Mouse (Mus musculus) C2C12 (cell line): ENCODE measurements around the gene Gm45337. TPM values are rescaled to one million over a fixed set of nuclear protein-coding genes. Genes with fewer than 3 reads are reported as not detected.

Source experiments
- H3K27me3 ChIP-seq: one replicate; pipeline ENCODE4 v1.6.1; 2011; ENCODE audit not compliant: control insufficient read depth, insufficient read depth, insufficient read length
- H3K36me3 ChIP-seq: one replicate; pipeline ENCODE4 v1.6.1; 2011; ENCODE audit not compliant: control insufficient read depth, insufficient read depth
- H3K4me3 ChIP-seq: one replicate; pipeline ENCODE4 v1.5.1; 2011; ENCODE audit warnings: mild to moderate bottlenecking, control low read depth; ENCODE audit not compliant: poor library complexity, insufficient read depth, severe bottlenecking
- H3K79me2 ChIP-seq: one replicate; pipeline ENCODE4 v1.6.1; 2011; ENCODE audit not compliant: control insufficient read depth, insufficient read depth
- H3K79me3 ChIP-seq: one replicate; pipeline ENCODE4 v1.6.1; 2011; ENCODE audit warnings: low read depth, control low read depth
- H3ac ChIP-seq: one replicate; pipeline ENCODE3; 2011; ENCODE audit warnings: low read depth; ENCODE audit not compliant: control insufficient read depth, insufficient read length
- CEBPB ChIP-seq: IDR thresholded peaks from one replicate; pipeline ENCODE4 v1.6.1; 2011; ENCODE audit warnings: low read depth, mild to moderate bottlenecking, control low read depth, moderate library complexity
- CTCF ChIP-seq: IDR thresholded peaks from one replicate; pipeline ENCODE4 v1.5.1; 2011; ENCODE audit not compliant: control insufficient read depth, insufficient read depth, insufficient read length
- FOSL1 ChIP-seq: IDR thresholded peaks from one replicate; pipeline ENCODE4 v1.8.0; 2011; ENCODE audit warnings: mild to moderate bottlenecking, low read length; ENCODE audit not compliant: poor library complexity, insufficient read depth, severe bottlenecking
- MAX ChIP-seq: IDR thresholded peaks from one replicate; pipeline ENCODE4 v1.6.1; 2011; ENCODE audit warnings: mild to moderate bottlenecking, control low read depth
- MYOD1 ChIP-seq: IDR thresholded peaks from one replicate; pipeline ENCODE4 v1.6.1; 2011; ENCODE audit warnings: low read depth; ENCODE audit not compliant: control insufficient read depth, insufficient read length
- MYOG ChIP-seq: IDR thresholded peaks from one replicate; pipeline ENCODE4 v1.6.1; 2011; ENCODE audit not compliant: control insufficient read depth, insufficient read length; ENCODE audit errors: extremely low read depth
- USF1 ChIP-seq: IDR thresholded peaks from one replicate; pipeline ENCODE4 v1.6.1; 2011; ENCODE audit warnings: low read depth, mild to moderate bottlenecking, control low read depth, moderate library complexity
- polyA plus RNA-seq: library from polyadenylated mRNA; unstranded; fragments of >200 nt; fragmentation: generic; extraction: Trizol; gene quantifications from one replicate; pipeline ENCODE4 v1.2.1, GENCODE M21; 2012; ENCODE audit warnings: missing spikeins

Gene Gm45337
- polyA plus RNA-seq, 1 experiment, result not detected

- Histone ChIP-seq H3K79me2 (peaks cover 21% of the 10 kb centered on the region), H3ac (peak within 1 kb of the TSS; percentile 37), H3K4me3 (peak within 1 kb of the TSS; percentile 42), H3K27me3 (peaks cover 16% of the 10 kb centered on the region), H3K36me3 (no peaks in the 10 kb centered on the region), H3K79me3 (no peaks in the 10 kb centered on the region)
- TF ChIP-seq USF1 (no peak), FOSL1 (no peak), MYOG (no peak), CEBPB (no peak), CTCF (peak; percentile 34), MYOD1 (no peak), MAX (no peak)
Measured at GRCm38 (mm10) chr7:142095183-142095931, 49.0 kb downstream of the Gm45337 start, which contains the start of gene Dusp8. Gene Dusp8, minus strand, starts transcription at chr7:142095843.

- H3K27me3 ChIP-seq, result peaks cover 11% of the 10 kb centered on the region
- no peaks in the 10 kb centered on the region for H3K79me3 ChIP-seq
- TF ChIP-seq CTCF, result no peak
- no peak for TF ChIP-seq MAX
- no peak for TF ChIP-seq FOSL1
- TF ChIP-seq USF1, result no peak
- TF ChIP-seq MYOD1, result no peak
- TF ChIP-seq MYOG, result no peak
- TF ChIP-seq CEBPB, result no peak
Measured at GRCm38 (mm10) chr7:142094301-142095143, 49.9 kb downstream of the Gm45337 start.

GRCm38 (mm10) chr7:142093696-142094240 is 50.6 kb downstream of the Gm45337 start:
- Histone ChIP-seq H3ac (peak overlapping the region; percentile 37), H3K36me3 (no peaks in the 10 kb centered on the region), H3K4me3 (peak overlapping the region; percentile 42), H3K27me3 (peaks cover 10% of the 10 kb centered on the region), H3K79me2 (peaks cover 21% of the 10 kb centered on the region), H3K79me3 (no peaks in the 10 kb centered on the region)
- TF ChIP-seq CEBPB (no peak), FOSL1 (no peak), MYOD1 (no peak), USF1 (peak; percentile 28), MYOG (no peak), MAX (no peak), CTCF (no peak)

More at GRCm38 (mm10) chr7:142094301-142095143, 49.9 kb downstream of the Gm45337 start:
- Histone ChIP-seq H3ac (peak overlapping the region; percentile 37), H3K36me3 (no peaks in the 10 kb centered on the region), H3K79me2 (peaks cover 21% of the 10 kb centered on the region), H3K4me3 (peak overlapping the region; percentile 42)

Other genes starting within 250 kb of the Gm45337 start
- 29.5 TPM for gene Tollip, start 226.1 kb downstream of the Gm45337 start, polyA plus RNA-seq
- 0.05 TPM for gene Brsk2, start 194.9 kb downstream of the Gm45337 start, polyA plus RNA-seq
- gene Mob2, start 83.5 kb downstream of the Gm45337 start, polyA plus RNA-seq, result 27.5 TPM
- 2.1 TPM for gene Dusp8, start 48.8 kb downstream of the Gm45337 start, polyA plus RNA-seq
- gene Gm45618, start 23.9 kb downstream of the Gm45337 start, polyA plus RNA-seq, result not detected
- gene Gm39115, start 8.6 kb downstream of the Gm45337 start, polyA plus RNA-seq, result not detected
- not detected for gene Gm29735, start 12.5 kb upstream of the Gm45337 start, polyA plus RNA-seq
- not detected for gene Gm4553, start 21.1 kb upstream of the Gm45337 start, polyA plus RNA-seq
- not detected for gene Krtap5-2, start 31.4 kb upstream of the Gm45337 start, polyA plus RNA-seq
- not detected for gene Gm10153, start 45.8 kb upstream of the Gm45337 start, polyA plus RNA-seq
- gene Krtap5-3, start 56.8 kb upstream of the Gm45337 start, polyA plus RNA-seq, result not detected
- gene Gm7579, start 67.3 kb upstream of the Gm45337 start, polyA plus RNA-seq, result not detected
- not detected for gene Krtap5-5, start 85.4 kb upstream of the Gm45337 start, polyA plus RNA-seq
- gene Gm40460, start 96.5 kb upstream of the Gm45337 start, polyA plus RNA-seq, result not detected
- not detected for gene Gm2431, start 113.7 kb upstream of the Gm45337 start, polyA plus RNA-seq
- not detected for gene Gm4559, start 129.8 kb upstream of the Gm45337 start, polyA plus RNA-seq
- not detected for gene Krtap5-1, start 152.5 kb upstream of the Gm45337 start, polyA plus RNA-seq
- gene Krtap5-4, start 158.9 kb upstream of the Gm45337 start, polyA plus RNA-seq, result 0.04 TPM
- gene Ifitm10, start 229.1 kb upstream of the Gm45337 start, polyA plus RNA-seq, result 2.0 TPM
- not detected for gene Gm49369, start 238.1 kb upstream of the Gm45337 start, polyA plus RNA-seq
- 384 TPM for gene Ctsd, start 243.4 kb upstream of the Gm45337 start, polyA plus RNA-seq